Mouse (Mus musculus) T-helper 17 cell (primary cell): ENCODE results near the gene St6galnac4.

ENCODE experiments used
- in situ Hi-C, 2 experiments: fragments of 300-600 bp; cut with MboI, MseI; formaldehyde crosslinking; loops; 1 replicate in 1 of 2; 2 replicates in 1 of 2; pipeline ENCODE4 v1.15.1; 2025; ENCODE audit warnings: high pct_unique_total_duplicates in 2 of 2

The St6galnac4 gene

GRCm38 (mm10) chr2:32599409-32599808 is 12.5 kb downstream of the St6galnac4 start, which contains the start of gene St6galnac6:
TSS of gene St6galnac6 (plus strand) at chr2:32599709.
- in situ Hi-C loops, result no loop called here

- in situ Hi-C loops, result loop anchor here in 1 of 2 experiments (10.0 kb wide), 1 partner anchor 1137 kb away; no protein-coding TSS in a partner anchor
These were observed 14.6 kb downstream of the St6galnac4 start for GRCm38 (mm10) chr2:32601417-32602065.

DNA sequence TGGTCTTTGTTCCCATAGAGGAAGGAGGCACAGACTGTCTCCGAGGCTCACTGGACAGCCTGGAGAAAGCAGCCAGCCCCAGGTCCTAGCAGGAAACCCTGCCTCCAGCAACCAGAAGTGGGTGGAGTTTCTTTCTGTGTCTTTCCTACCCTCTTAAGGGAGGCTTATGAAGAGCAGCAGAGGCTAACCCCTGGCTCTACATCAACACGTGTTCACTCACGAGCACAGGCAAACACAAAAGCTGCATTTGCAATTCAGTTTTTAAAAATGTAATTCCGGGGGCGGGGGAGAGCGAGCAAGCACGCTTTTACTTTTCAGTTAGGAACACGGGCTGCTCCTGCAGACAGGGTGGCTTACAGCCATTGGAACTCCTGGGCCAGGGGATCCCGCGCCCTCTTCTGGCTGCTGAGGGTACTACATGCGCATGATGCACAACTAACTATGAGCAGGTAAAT is 15.7 kb downstream of the St6galnac4 start:
- in situ Hi-C loops, result loop anchor here in 1 of 2 experiments (10.0 kb wide), 1 partner anchor 1138 kb away; no protein-coding TSS in a partner anchor

DNA sequence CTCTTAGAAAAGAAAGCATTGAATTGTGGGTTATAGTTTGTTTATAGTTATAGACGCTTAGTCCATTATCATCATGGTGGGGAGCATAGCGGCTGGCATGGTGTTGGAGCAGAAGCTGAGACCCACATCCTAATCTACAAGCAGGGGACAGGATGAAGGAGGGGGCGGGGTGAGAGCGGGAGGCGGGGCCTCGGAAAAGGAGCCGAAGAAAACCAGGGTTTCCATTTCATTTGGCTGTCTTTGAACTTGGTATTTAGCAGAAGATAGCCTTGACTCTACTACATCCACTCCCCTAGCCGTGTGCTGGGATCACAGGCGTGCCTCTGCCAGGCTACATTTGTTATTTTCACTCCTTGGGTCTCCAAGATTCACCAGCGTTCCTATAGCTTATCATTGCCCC is 17.7 kb downstream of the St6galnac4 start:
- in situ Hi-C loops, result loop anchor here in 1 of 2 experiments (10.0 kb wide), 1 partner anchor 1140 kb away; no protein-coding TSS in a partner anchor

DNA sequence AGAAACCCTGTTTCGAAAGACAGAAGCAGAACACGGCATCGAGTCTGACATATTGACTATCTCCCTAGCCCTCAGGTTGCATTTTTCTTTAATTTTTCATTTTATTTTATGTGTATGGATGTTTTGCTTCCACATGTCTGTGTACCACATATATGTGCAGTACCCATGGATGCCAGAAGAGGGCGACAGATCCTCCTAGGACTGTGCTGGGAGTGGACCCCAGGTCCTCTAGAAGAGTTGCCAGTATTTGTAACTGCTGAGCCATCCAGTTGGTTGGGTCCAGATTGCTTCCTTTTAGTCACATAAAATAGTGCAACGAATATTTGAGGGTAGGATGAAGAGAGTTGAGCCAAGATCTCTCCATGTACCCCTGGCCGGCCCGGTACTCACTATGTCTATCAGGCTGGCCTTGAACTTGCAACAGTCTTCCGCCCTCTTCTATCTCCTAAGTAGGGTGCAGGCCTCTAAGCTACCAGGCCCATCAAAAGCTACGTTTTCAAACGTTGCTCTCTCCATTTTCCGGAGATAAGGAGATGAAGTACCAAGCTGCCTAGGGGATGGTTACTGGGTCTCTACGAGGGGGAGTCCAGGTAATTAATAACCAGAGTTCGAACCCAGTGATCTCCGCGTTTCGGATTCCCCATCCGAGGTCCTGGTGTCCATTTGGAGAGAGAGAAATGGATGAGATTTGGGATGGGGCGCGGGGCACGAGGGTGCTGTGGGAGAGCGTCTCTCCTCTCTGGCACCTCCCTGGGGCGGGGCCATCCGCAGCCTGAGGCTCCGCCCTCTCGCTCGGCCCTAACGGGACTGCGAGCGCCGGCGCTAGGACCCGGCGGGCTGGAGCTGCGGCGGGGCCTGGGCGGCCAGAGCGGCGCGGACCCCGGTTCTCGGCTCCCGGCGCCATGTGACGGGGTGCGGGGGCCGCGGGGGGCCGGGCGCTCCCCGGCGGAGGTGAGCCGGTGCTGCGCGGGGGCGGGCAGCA is 19.6 kb downstream of the St6galnac4 start:
- in situ Hi-C loops, result loop anchor here in 1 of 2 experiments (10.0 kb wide), 1 partner anchor 1142 kb away; no protein-coding TSS in a partner anchor

GRCm38 (mm10) chr2:32607262-32607947 is 20.5 kb downstream of the St6galnac4 start:
- in situ Hi-C loops, result loop anchor here in 1 of 2 experiments (10.0 kb wide), 1 partner anchor 1143 kb away; no protein-coding TSS in a partner anchor

DNA sequence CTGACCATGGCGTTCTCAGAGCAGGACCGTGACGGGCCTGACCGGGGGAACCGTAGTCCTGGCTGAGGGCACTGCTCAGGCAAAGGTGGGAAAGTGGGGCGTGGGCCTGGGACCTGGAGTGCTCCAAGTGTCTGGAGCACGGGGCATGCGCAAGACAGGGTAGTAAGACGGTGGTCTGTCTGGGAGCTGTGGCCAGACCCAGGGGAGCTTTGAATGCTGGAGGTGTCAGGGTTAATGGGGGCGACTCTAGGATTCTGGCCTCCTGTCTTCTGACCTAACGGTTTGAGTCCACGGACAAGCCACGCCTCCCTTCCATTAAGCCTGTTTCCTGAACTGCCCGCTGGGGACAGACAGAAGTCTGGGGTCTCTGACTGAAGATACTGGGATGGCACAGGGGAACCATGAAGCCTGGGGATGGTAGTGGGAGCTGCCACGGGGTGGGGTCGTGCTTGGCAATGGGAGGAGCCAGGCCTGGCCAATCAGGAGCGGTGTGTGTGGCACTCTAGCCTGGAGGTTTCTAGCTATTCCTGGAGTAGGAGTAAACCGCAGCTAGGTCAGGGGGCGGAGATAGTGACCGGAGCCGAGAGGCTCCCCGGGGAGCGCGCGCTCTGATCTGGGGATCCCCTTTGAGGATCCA is 21.4 kb downstream of the St6galnac4 start:
- in situ Hi-C loops, result loop anchor here in 1 of 2 experiments (10.0 kb wide), 1 partner anchor 1143 kb away; no protein-coding TSS in a partner anchor

GRCm38 (mm10) chr2:32608778-32609435 is 22.0 kb downstream of the St6galnac4 start:
- in situ Hi-C loops, result loop anchor here in 1 of 2 experiments (10.0 kb wide), 1 partner anchor 1144 kb away; no protein-coding TSS in a partner anchor

- in situ Hi-C loops, result loop anchor here in 1 of 2 experiments (5.0 kb wide), 1 partner anchor 33 kb away; the partner anchor contains the start of gene 9430097D07Rik
These were observed 23.8 kb downstream of the St6galnac4 start for GRCm38 (mm10) chr2:32610610-32611229.

DNA sequence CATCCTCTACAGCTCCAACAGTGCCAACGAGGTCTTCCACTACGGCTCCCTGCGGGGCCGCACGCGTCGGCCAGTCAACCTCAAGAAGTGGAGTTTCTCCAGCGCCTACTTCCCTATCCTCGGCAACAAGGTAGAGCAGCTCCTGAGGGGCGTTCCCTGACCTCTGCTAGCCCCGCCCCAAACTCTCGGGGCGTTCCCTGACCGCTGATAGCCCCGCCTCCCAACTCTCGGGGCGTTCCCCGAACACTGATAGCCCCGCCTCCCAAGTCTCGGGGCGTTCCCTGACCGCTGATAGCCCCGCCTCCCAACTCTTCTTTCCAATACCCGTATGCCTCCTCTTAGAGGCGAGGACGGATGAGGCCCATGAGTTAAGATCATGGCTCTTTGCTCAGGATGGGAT is 25.4 kb downstream of the St6galnac4 start:
- in situ Hi-C loops, result loop anchor here in 1 of 2 experiments (5.0 kb wide), 1 partner anchor 35 kb away; the partner anchor contains the start of gene 9430097D07Rik

- in situ Hi-C loops, result no loop called here
These were observed 30.2 kb downstream of the St6galnac4 start for GRCm38 (mm10) chr2:32617109-32617508.

GRCm38 (mm10) chr2:32617601-32618000 is 30.7 kb downstream of the St6galnac4 start:
- in situ Hi-C loops, result no loop called here

GRCm38 (mm10) chr2:32618051-32618450 is 31.2 kb downstream of the St6galnac4 start:
- in situ Hi-C loops, result no loop called here

- in situ Hi-C loops, result no loop called here
These were observed 34.0 kb downstream of the St6galnac4 start for GRCm38 (mm10) chr2:32620682-32621516.

GRCm38 (mm10) chr2:32621517-32621859 is 34.6 kb downstream of the St6galnac4 start, which contains the start of gene Ak1:
TSS of gene Ak1 (plus strand) at chr2:32621758.
- in situ Hi-C loops, result no loop called here

- in situ Hi-C loops, result no loop called here
These were observed 37.3 kb downstream of the St6galnac4 start for GRCm38 (mm10) chr2:32624111-32624748.

DNA sequence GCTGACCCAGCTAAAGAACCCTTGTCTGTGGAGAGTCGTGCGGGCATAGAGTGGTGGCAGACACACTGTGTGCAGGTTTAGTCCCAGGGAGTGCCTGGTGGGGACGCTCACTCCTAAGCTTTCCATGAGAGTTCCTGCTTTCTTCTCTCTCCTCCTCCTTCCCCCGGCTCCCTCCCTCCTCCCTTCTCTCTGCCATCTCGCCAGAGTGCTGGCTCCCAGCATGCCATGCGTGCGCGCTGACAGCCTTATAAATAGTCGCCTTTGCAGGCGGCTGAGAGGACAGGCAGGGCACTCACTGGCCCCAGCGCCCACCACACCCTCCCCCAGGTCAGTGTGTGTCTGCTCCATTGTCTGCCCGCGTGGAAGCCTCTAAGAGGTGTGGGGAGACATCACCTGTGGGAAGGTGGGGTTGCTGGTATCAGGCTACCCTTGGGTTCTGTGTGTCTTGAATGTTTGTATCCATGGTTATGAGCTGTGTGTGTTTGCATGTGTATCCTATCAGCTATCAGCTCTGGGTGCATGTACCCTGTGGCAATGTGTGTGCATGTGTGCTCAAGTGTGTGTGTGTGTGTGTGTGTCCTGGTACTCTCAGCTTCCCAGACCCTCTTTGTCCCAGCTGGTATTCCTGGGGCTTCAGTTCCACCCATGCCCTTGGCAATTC is 38.4 kb downstream of the St6galnac4 start:
- in situ Hi-C loops, result no loop called here
